Mouse (Mus musculus) liver, embryonic 15.5 days (tissue): ENCODE results near the gene Tead2. TPM values are rescaled to one million over a fixed set of nuclear protein-coding genes. Genes with fewer than 3 reads are reported as not detected.
A peak's percentile ranks its signal among the peaks of the same experiment; 100 is the strongest.

ENCODE experiments used
- ATAC-seq: fragments of 200-750 bp; cut with Nextera tagmentation; 2 replicates; pipeline ENCODE4 v1.8.0; 2017; ENCODE audit warnings: moderate number of reproducible peaks, mild to moderate bottlenecking, moderate library complexity; ENCODE audit not compliant: insufficient read depth
- H3K27ac ChIP-seq: fragments of 300-500 bp; sonication (generic); replicated peaks from 2 replicates; pipeline ENCODE4 v1.5.1; 2015; ENCODE audit warnings: mild to moderate bottlenecking, inconsistent platforms
- H3K27me3 ChIP-seq: fragments of 300-500 bp; sonication (generic); 2 replicates; pipeline ENCODE4 v1.6.1; 2015; ENCODE audit warnings: mild to moderate bottlenecking, inconsistent platforms
- H3K36me3 ChIP-seq: fragments of 300-500 bp; sonication (generic); replicated peaks from 2 replicates; pipeline ENCODE4 v1.6.1; 2015; ENCODE audit warnings: moderate library complexity, mild to moderate bottlenecking, inconsistent platforms
- H3K4me1 ChIP-seq: fragments of 300-500 bp; sonication (generic); replicated peaks from 2 replicates; pipeline ENCODE4 v1.6.1; 2015; ENCODE audit warnings: inconsistent platforms
- H3K4me2 ChIP-seq: fragments of 300-500 bp; sonication (generic); 2 replicates; pipeline ENCODE4 v1.6.1; 2015; ENCODE audit warnings: moderate library complexity, mild to moderate bottlenecking, inconsistent platforms
- H3K4me3 ChIP-seq: fragments of 300-500 bp; sonication (generic); replicated peaks from 2 replicates; pipeline ENCODE4 v1.5.1; 2015; ENCODE audit warnings: mild to moderate bottlenecking, inconsistent platforms
- H3K9ac ChIP-seq: fragments of 300-500 bp; sonication (generic); 2 replicates; pipeline ENCODE4 v1.6.1; 2015; ENCODE audit warnings: moderate library complexity, mild to moderate bottlenecking, inconsistent platforms
- H3K9me3 ChIP-seq: fragments of 300-500 bp; sonication (generic); replicated peaks from 2 replicates; pipeline ENCODE4 v1.6.1; 2016; ENCODE audit warnings: inconsistent platforms
- WGBS: fragments of 180-500 bp; shearing (Covaris S2); methylation state at CpG from one replicate; pipeline ENCODE4 v1.1.7; 2015; ENCODE audit warnings: mixed read lengths; ENCODE audit not compliant: insufficient replicate concordance; 5-methylcytosine and 5-hydroxymethylcytosine counted together
- polyA plus RNA-seq: library from polyadenylated mRNA; unstranded; fragments of >200 nt; fragmentation: Nextera tagmentation; extraction: Ambion mirVana; gene quantifications from 2 replicates; pipeline ENCODE4 v1.2.1, GENCODE M21; 2015

Tead2 gene
- polyA plus RNA-seq, 1 experiment from 2014 or later = 6.6 TPM

DNA sequence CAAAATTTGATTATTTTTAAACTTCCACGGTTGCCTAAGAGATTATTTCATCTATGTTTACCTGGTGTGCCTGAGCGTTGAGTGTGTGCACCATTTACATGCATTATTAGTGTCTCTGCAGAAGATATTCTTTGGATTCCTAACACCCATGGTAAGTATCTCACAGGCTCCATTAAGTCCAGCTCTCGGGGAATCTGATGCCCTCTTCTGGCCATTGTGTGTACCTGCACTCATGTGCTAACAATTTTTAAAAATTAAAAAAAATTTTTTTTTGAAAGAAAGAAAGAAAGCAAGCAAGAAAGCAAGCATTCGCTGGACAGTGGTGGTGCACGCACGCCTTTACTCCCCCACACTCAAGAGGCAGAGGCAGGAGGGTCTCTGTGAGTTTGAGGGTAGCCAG is 7.3 kb upstream of the Tead2 start:
- Histone ChIP-seq H3K4me1 (peaks cover 33% of the 10 kb centered on the region), H3K36me3 (no peaks in the 10 kb centered on the region), H3K4me3 (no peak overlapping the region), H3K9me3 (no peaks in the 10 kb centered on the region), H3K4me2 (no peak overlapping the region), H3K27me3 (peaks cover 26% of the 10 kb centered on the region), H3K27ac (no peak overlapping the region), H3K9ac (no peak overlapping the region)
- 62% methylated on average over 6 of the region's 6 CpGs for WGBS
- no peak for ATAC-seq

DNA sequence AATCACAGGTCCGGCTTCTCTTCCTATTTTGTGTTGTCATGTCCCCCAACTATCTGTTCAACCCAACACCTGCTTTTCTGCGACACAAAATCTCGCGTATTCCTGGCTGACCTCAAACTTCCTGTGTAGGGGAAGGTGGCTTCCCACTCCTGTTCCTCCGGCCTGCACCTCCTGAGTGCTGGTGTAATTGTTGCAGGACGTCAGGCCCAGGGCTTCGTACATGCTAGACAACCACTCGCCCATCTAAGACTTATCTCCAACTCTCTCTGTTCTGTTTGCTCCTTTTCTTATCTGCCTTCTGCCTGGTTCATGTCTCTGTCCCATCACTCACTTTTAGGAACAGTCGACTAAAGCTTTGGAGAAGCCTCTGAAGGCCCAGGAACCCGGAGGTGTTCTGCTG is 4.5 kb upstream of the Tead2 start:
- Histone ChIP-seq H3K9me3 (no peaks in the 10 kb centered on the region), H3K27ac (no peak overlapping the region), H3K27me3 (peaks cover 47% of the 10 kb centered on the region), H3K36me3 (no peaks in the 10 kb centered on the region), H3K4me3 (peak overlapping the region; percentile 30; the same call in 1 of the 2 replicates), H3K4me2 (peak overlapping the region; percentile 65), H3K4me1 (peaks cover 29% of the 10 kb centered on the region), H3K9ac (no peak overlapping the region)
- WGBS = 13% methylated on average over 10 of the region's 10 CpGs
- no peak for ATAC-seq

DNA sequence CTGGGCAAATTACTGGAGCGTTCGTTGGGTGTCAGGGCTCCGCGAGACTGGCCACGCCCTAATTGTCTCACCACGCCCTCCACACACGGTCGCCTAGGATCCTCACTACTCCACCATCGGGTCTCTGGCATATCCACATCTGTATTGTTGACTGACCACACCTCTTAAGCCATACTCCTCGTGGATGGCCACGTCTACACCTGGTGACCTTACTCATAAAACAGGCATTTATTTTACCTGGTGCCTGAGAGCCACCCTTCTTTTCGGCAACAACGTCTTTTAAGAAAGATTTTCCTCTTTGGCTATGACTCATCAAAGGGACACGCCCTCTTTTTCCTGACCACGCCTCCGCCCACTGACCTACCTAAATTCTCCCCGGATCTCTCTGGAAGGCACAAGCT is 3.7 kb upstream of the Tead2 start, which contains the start of gene Dkkl1:
Gene Dkkl1 (minus strand): TSS at position 297 of the 401 bp plus-strand sequence.
- WGBS = 1% methylated on average over 17 of the region's 17 CpGs
- H3K27ac ChIP-seq = no peak within 1 kb of the TSS
- peaks cover 55% of the 10 kb centered on the region for H3K27me3 ChIP-seq
- H3K36me3 ChIP-seq = no peaks in the 10 kb centered on the region
- ATAC-seq = no peak
- H3K9me3 ChIP-seq = no peaks in the 10 kb centered on the region
- H3K9ac ChIP-seq = peak within 1 kb of the TSS; percentile 27; the same call in 1 of the 2 replicates
- peak within 1 kb of the TSS; percentile 65 for H3K4me2 ChIP-seq
- peaks cover 30% of the 10 kb centered on the region for H3K4me1 ChIP-seq
- peak within 1 kb of the TSS; percentile 30 for H3K4me3 ChIP-seq

DNA sequence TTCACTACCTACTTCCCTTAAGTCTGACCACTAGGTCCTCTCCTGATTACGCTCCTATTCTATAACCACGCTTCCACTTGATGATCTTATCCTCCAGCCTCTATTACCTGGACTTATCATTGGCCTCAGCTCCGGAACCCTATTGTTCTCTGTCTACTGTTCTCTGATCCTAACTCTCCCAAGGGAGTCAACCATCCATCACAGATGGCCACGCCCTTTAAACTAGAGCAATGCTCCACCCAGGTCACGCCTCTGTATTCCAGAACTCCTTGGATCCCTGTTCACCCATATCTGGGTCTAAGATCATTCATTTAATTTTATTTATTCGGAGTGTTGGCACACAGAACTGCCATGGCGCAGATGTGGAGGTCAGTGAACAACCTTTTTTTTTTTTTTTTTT is 3.2 kb upstream of the Tead2 start:
- Histone ChIP-seq H3K36me3 (no peaks in the 10 kb centered on the region), H3K4me1 (peaks cover 30% of the 10 kb centered on the region), H3K27me3 (peaks cover 60% of the 10 kb centered on the region), H3K27ac (no peak overlapping the region), H3K4me2 (peak overlapping the region; percentile 65), H3K4me3 (peak overlapping the region; percentile 30; the same call in 1 of the 2 replicates), H3K9ac (no peak overlapping the region), H3K9me3 (no peaks in the 10 kb centered on the region)
- ATAC-seq = no peak
- 52% methylated on average over 7 of the region's 7 CpGs for WGBS

DNA sequence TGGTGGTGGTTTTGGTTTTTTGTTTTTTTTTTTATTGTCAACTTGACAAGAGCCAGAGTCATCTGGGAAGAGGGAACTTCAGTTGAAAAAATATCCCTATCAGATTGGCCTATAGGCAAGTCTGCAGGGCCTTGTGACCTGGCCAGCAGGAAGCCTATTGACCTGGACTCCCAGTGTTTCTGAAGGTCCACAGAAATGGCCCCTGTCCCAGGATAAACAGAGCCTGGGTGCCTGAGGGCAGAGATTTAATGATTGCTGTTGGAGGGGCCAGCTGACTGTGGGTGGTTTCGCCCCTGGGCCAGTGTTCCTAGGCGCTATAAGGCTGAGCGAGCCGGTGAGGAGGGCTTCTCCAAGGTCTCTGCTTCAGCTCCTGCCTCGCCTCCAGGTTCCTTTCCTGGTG is 1.8 kb upstream of the Tead2 start:
- no peaks in the 10 kb centered on the region for H3K9me3 ChIP-seq
- no peaks in the 10 kb centered on the region for H3K36me3 ChIP-seq
- H3K27ac ChIP-seq = no peak overlapping the region
- no peak overlapping the region for H3K9ac ChIP-seq
- peak; percentile 41; the same call in 1 of the 2 replicates for ATAC-seq
- H3K27me3 ChIP-seq = peaks cover 64% of the 10 kb centered on the region
- 62% methylated on average over 5 of the region's 5 CpGs for WGBS
- no peak overlapping the region for H3K4me3 ChIP-seq
- H3K4me1 ChIP-seq = peaks cover 30% of the 10 kb centered on the region
- H3K4me2 ChIP-seq = no peak overlapping the region

DNA sequence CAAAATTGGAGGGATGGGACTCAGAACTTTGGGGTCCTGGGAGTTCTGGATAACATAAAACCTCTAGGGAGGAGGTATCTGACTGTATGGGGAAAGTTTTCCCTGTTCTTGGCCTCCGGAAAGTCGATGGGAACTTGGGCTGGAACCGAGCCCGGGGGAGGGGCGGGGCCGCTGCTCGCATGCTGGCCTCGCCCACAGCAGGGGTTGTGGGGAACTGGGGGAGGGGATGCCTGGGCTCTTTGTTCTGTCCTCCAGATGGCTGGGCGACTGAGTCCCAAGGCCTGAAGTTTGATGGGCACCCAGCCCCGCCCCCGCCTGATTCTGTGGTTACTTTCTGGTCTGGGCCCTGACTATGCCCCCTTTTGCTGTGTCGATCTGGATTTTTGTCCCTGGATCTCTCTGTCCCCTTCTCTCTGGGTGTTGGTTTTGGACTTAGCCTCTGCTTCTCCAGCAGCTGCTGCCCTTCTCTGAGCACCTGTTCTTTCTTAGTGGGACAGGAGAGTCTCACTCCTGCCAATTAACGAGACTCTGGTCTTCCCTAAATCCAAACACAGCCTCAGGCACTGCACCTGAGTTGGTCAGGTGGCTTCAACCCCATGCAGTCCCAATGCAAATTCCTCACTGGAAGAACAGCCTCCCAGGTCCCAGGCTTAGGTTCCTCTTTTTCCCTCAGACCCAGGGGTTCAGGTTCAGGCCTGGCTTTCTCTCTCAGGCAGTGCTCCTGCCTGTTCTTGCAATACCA is 1.1 kb downstream of the Tead2 start:
- H3K4me3 ChIP-seq = peak overlapping the region; percentile 50
- WGBS = 3% methylated on average over 13 of the region's 13 CpGs
- H3K27ac ChIP-seq = no peak overlapping the region
- H3K4me2 ChIP-seq = peak overlapping the region; percentile 68
- H3K36me3 ChIP-seq = no peaks in the 10 kb centered on the region
- ATAC-seq = no peak
- H3K9ac ChIP-seq = peak overlapping the region; percentile 21; the same call in 1 of the 2 replicates
- peaks cover 18% of the 10 kb centered on the region for H3K4me1 ChIP-seq
- H3K27me3 ChIP-seq = peaks cover 46% of the 10 kb centered on the region
- H3K9me3 ChIP-seq = no peaks in the 10 kb centered on the region

DNA sequence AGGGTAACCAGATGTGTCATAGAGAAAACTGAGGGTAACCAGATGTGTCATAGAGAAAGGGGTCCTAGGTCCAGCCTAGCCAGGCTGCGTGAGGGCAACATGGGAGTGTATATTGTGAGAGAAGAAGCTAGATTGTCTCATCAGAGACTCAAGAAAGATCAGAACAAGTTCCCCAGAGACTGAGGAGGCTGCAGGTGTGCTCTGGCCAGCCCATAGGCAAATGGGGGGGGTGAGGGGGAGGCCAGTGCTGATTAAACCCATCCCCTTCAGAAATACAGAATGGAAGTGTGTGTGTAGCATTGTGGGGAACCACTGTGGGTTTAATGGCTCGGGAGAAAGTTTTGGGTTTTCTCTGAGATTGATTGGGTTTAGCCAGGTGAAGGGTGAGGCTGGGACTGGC is 6.1 kb downstream of the Tead2 start:
- Histone ChIP-seq H3K36me3 (no peaks in the 10 kb centered on the region), H3K4me1 (no peaks in the 10 kb centered on the region), H3K27ac (no peak overlapping the region), H3K27me3 (peaks cover 10% of the 10 kb centered on the region), H3K4me3 (no peak overlapping the region), H3K9ac (no peak overlapping the region), H3K4me2 (no peak overlapping the region), H3K9me3 (no peaks in the 10 kb centered on the region)
- 34% methylated on average over 2 of the region's 2 CpGs for WGBS
- ATAC-seq = no peak

DNA sequence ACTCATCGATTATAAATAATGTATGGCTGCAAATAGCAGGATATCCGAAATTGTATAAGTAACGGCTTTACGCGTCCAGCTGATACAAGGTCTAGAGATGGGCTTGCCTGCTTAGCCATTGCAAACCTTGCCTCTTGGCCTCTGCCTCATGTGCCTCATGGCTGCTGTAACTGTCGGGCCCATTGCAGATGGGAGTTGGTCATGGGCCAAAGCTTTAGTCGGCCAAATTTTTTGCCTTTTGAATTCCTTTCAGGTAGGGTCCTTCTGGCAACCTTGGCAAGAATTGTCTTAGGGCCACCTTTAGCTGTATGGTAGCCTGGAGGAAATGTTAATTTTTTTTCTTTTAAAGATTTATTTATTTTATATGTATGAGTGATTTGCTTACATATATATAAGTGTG is 9.3 kb downstream of the Tead2 start:
- H3K9ac ChIP-seq = no peak overlapping the region
- H3K36me3 ChIP-seq = no peaks in the 10 kb centered on the region
- no peaks in the 10 kb centered on the region for H3K4me1 ChIP-seq
- H3K9me3 ChIP-seq = no peaks in the 10 kb centered on the region
- WGBS = 73% methylated on average over 7 of the region's 7 CpGs
- H3K27ac ChIP-seq = no peak overlapping the region
- no peak overlapping the region for H3K4me3 ChIP-seq
- no peak overlapping the region for H3K4me2 ChIP-seq
- no peaks in the 10 kb centered on the region for H3K27me3 ChIP-seq
- no peak for ATAC-seq

DNA sequence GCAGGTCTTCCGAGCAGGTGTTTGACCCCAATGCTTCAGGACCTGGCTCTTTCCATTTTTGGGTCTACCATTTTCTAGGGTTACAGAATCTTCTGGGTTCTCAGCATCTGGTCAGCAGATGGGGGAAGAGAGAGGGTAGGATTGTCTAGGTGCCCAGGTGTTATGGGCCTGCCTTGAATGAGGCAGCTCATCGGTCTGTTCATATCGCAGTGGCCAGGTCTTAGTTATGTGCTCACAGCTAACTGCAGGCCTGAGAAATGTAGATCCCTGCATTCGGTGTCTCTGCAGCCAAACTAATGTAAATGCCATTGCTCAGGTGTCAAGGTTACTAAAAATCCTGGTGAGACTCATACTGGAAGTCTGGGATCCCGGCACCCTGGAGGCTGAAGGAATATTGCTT is 10.9 kb downstream of the Tead2 start:
- ATAC-seq = no peak
- Histone ChIP-seq H3K4me3 (no peak overlapping the region), H3K9ac (no peak overlapping the region), H3K27me3 (no peaks in the 10 kb centered on the region), H3K36me3 (no peaks in the 10 kb centered on the region), H3K4me1 (no peaks in the 10 kb centered on the region), H3K27ac (no peak overlapping the region), H3K9me3 (no peaks in the 10 kb centered on the region), H3K4me2 (no peak overlapping the region)
- WGBS = 75% methylated on average over 5 of the region's 5 CpGs

DNA sequence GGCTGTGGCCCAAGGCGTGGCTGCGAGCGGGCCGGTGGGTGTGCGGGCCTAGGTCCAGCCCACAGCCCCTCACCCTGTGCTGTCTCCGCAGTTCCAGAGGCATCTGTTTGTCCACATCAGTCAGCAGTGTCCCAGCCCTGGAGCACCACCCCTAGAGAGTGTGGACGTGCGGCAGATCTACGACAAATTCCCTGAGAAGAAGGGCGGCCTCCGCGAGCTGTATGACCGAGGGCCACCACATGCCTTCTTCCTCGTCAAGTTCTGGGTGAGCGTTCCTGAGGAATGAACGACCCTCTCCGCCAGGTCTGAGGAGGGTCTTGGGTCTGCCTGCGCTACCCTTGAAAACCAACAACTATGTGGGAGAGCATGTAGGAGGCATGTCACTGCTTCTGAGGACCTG is 13.0 kb downstream of the Tead2 start:
- Histone ChIP-seq H3K4me1 (peaks cover 9% of the 10 kb centered on the region), H3K27me3 (no peaks in the 10 kb centered on the region), H3K4me3 (no peak overlapping the region), H3K4me2 (no peak overlapping the region), H3K27ac (no peak overlapping the region), H3K36me3 (0 out of 2 replicates have a peak, but pooled peaks cover 3% of the 10 kb centered on the region), H3K9ac (no peak overlapping the region), H3K9me3 (no peaks in the 10 kb centered on the region)
- WGBS = 81% methylated on average over 18 of the region's 18 CpGs
- no peak for ATAC-seq

DNA sequence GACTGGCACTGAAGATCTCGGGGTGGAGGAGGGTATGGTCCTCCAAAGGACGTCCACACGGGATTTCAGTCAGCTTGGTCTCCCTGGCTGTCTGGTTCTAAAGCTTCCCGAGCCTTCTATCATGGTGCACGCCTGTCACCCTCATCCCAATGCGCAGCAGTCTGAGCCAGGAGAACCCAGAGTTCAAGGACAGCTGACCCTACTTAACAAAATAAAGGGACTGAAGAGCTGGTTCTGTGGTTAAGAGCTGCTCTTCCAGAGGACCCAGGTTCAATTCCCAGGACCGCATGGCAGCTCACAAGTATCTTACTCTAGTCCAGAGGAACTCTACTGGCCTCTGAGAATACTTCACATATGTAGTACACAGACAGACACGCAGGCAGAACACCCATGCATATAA is 13.5 kb downstream of the Tead2 start:
- H3K4me3 ChIP-seq = no peak overlapping the region

More for the DNA sequence above, 13.5 kb downstream of the Tead2 start:
- WGBS = 63% methylated on average over 8 of the region's 8 CpGs
- no peaks in the 10 kb centered on the region for H3K9me3 ChIP-seq
- no peak overlapping the region for H3K9ac ChIP-seq
- no peak overlapping the region for H3K27ac ChIP-seq
- H3K27me3 ChIP-seq = no peaks in the 10 kb centered on the region
- H3K4me2 ChIP-seq = no peak overlapping the region
- 0 out of 2 replicates have a peak, but pooled peaks cover 3% of the 10 kb centered on the region for H3K36me3 ChIP-seq
- H3K4me1 ChIP-seq = peaks cover 12% of the 10 kb centered on the region
- no peak for ATAC-seq
